Mouse (Mus musculus): ENCODE measurements at regions not wholly inside any gene's neighbourhood (a gene's known extent, or its start where the extent isn't known, plus 50 kb on each side); places are given as distances from the start of the nearest gene placed in this dataset.

- Histone ChIP-seq H3K9me3 (replicated peaks) (no peaks in the 10 kb centered on the region), H3K27ac (peak overlapping the region; percentile 93), H3K4me3 (peak overlapping the region; percentile 58), H3K36me3 (ENCODE audit: poor library complexity, severe bottlenecking) (no peaks in the 10 kb centered on the region), H3K4me1 (peaks cover 34% of the 10 kb centered on the region; the same call in 1 of the 2 replicates), H3K27me3 (no peaks in the 10 kb centered on the region), H3K4me2 (peak overlapping the region; percentile 81), H3K9ac (peak overlapping the region; percentile 84)
- 4% methylated on average over 5 of the region's 5 CpGs for WGBS
- ATAC-seq, result peak; percentile 66
These were observed 557.2 kb downstream of the Nedd1 start for GRCm38 (mm10) chr10:92164991-92165390.

- ATAC-seq, result no peak
These were observed 557.6 kb downstream of the Nedd1 start for GRCm38 (mm10) chr10:92164648-92164960.

GRCm38 (mm10) chr10:92163851-92164647, 558.2 kb downstream of the Nedd1 start:
- WGBS, result 11% methylated on average over 12 of the region's 12 CpGs
- Histone ChIP-seq H3K4me1 (peaks cover 38% of the 10 kb centered on the region; the same call in 1 of the 2 replicates), H3K4me2 (peak overlapping the region; percentile 81), H3K9ac (peak overlapping the region; percentile 84), H3K4me3 (peak overlapping the region; percentile 58), H3K9me3 (replicated peaks) (no peaks in the 10 kb centered on the region), H3K27ac (peak overlapping the region; percentile 93), H3K27me3 (no peaks in the 10 kb centered on the region), H3K36me3 (ENCODE audit: poor library complexity, severe bottlenecking) (no peaks in the 10 kb centered on the region)
- no peak for ATAC-seq

More at GRCm38 (mm10) chr10:92164648-92164960, 557.6 kb downstream of the Nedd1 start:
- H3K36me3 ChIP-seq (ENCODE audit: poor library complexity, severe bottlenecking), result no peaks in the 10 kb centered on the region
- peak overlapping the region; percentile 93 for H3K27ac ChIP-seq
- no peaks in the 10 kb centered on the region for H3K27me3 ChIP-seq
- H3K4me1 ChIP-seq, result peaks cover 37% of the 10 kb centered on the region; the same call in 1 of the 2 replicates
- peak overlapping the region; percentile 58 for H3K4me3 ChIP-seq
- peak overlapping the region; percentile 81 for H3K4me2 ChIP-seq
- peak overlapping the region; percentile 84 for H3K9ac ChIP-seq
- H3K9me3 ChIP-seq (replicated peaks), result no peaks in the 10 kb centered on the region
- 2% methylated on average over 3 of the region's 3 CpGs for WGBS

GRCm38 (mm10) chr10:92163071-92163504, 559.1 kb downstream of the Nedd1 start:
- H3K4me2 ChIP-seq, result peak overlapping the region; percentile 81
- peak overlapping the region; percentile 93 for H3K27ac ChIP-seq
- no peaks in the 10 kb centered on the region for H3K27me3 ChIP-seq
- peak; percentile 33; the same call in 1 of the 2 replicates for ATAC-seq
- 0% methylated on average over 7 of the region's 7 CpGs for WGBS
- peaks cover 38% of the 10 kb centered on the region; the same call in 1 of the 2 replicates for H3K4me1 ChIP-seq
- peak overlapping the region; percentile 58 for H3K4me3 ChIP-seq
- no peaks in the 10 kb centered on the region for H3K9me3 ChIP-seq (replicated peaks)
- no peaks in the 10 kb centered on the region for H3K36me3 ChIP-seq (ENCODE audit: poor library complexity, severe bottlenecking)
- H3K9ac ChIP-seq, result peak overlapping the region; percentile 84

- ATAC-seq, result peak; percentile 57
- peak overlapping the region; percentile 84 for H3K9ac ChIP-seq
- no peaks in the 10 kb centered on the region for H3K36me3 ChIP-seq (ENCODE audit: poor library complexity, severe bottlenecking)
- peak overlapping the region; percentile 93 for H3K27ac ChIP-seq
- H3K27me3 ChIP-seq, result no peaks in the 10 kb centered on the region
- no peaks in the 10 kb centered on the region for H3K9me3 ChIP-seq (replicated peaks)
- H3K4me2 ChIP-seq, result peak overlapping the region; percentile 81
- H3K4me1 ChIP-seq, result peaks cover 38% of the 10 kb centered on the region; the same call in 1 of the 2 replicates
- H3K4me3 ChIP-seq, result peak overlapping the region; percentile 58
- under 1% methylated on average over 29 of the region's 29 CpGs for WGBS
These were observed 559.7 kb downstream of the Nedd1 start for GRCm38 (mm10) chr10:92162473-92163011.

GRCm38 (mm10) chr10:92161501-92161900, 560.7 kb downstream of the Nedd1 start:
- H3K4me3 ChIP-seq, result peak overlapping the region; percentile 39
- H3K27me3 ChIP-seq, result no peaks in the 10 kb centered on the region
- peak overlapping the region; percentile 57 for H3K4me2 ChIP-seq
- peak overlapping the region; percentile 65 for H3K27ac ChIP-seq
- no peak for ATAC-seq
- peak overlapping the region; percentile 61 for H3K9ac ChIP-seq
- H3K4me1 ChIP-seq, result peaks cover 34% of the 10 kb centered on the region; the same call in 1 of the 2 replicates
- H3K9me3 ChIP-seq (replicated peaks), result no peaks in the 10 kb centered on the region
- no peaks in the 10 kb centered on the region for H3K36me3 ChIP-seq (ENCODE audit: poor library complexity, severe bottlenecking)
- WGBS, result 2% methylated on average over 9 of the region's 9 CpGs

GRCm38 (mm10) chr10:92146263-92146662, 576.0 kb downstream of the Nedd1 start:
- H3K4me1 ChIP-seq, result peaks cover 5% of the 10 kb centered on the region
- H3K9ac ChIP-seq, result no peak overlapping the region
- no peaks in the 10 kb centered on the region for H3K27me3 ChIP-seq
- no peaks in the 10 kb centered on the region for H3K36me3 ChIP-seq (ENCODE audit: poor library complexity, severe bottlenecking)
- no peak overlapping the region for H3K27ac ChIP-seq
- no peak overlapping the region for H3K4me3 ChIP-seq
- WGBS, result 90% methylated on average over 3 of the region's 3 CpGs
- H3K9me3 ChIP-seq (replicated peaks), result no peaks in the 10 kb centered on the region
- H3K4me2 ChIP-seq, result no peak overlapping the region
- ATAC-seq, result no peak

GRCm38 (mm10) chr10:92135521-92135920, 586.7 kb downstream of the Nedd1 start:
- Histone ChIP-seq H3K9me3 (replicated peaks) (no peaks in the 10 kb centered on the region), H3K4me1 (no peaks in the 10 kb centered on the region), H3K4me2 (no peak overlapping the region), H3K27ac (no peak overlapping the region), H3K36me3 (ENCODE audit: poor library complexity, severe bottlenecking) (peaks cover 39% of the 10 kb centered on the region), H3K27me3 (no peaks in the 10 kb centered on the region), H3K9ac (no peak overlapping the region), H3K4me3 (no peak overlapping the region)
- no peak for ATAC-seq
- 85% methylated on average over 5 of the region's 5 CpGs for WGBS

GRCm38 (mm10) chr10:92112790-92113189, 609.4 kb downstream of the Nedd1 start:
- Histone ChIP-seq H3K27me3 (no peaks in the 10 kb centered on the region), H3K9ac (no peak overlapping the region), H3K36me3 (ENCODE audit: poor library complexity, severe bottlenecking) (peaks cover 6% of the 10 kb centered on the region), H3K4me1 (peaks cover 11% of the 10 kb centered on the region), H3K9me3 (replicated peaks) (no peaks in the 10 kb centered on the region), H3K4me2 (no peak overlapping the region), H3K27ac (no peak overlapping the region), H3K4me3 (no peak overlapping the region)
- no peak for ATAC-seq
- 14% methylated on average over 2 of the region's 2 CpGs for WGBS

- ATAC-seq, result no peak
- Histone ChIP-seq H3K27me3 (no peaks in the 10 kb centered on the region), H3K27ac (no peak overlapping the region), H3K9me3 (replicated peaks) (no peaks in the 10 kb centered on the region), H3K4me3 (no peak overlapping the region), H3K9ac (no peak overlapping the region), H3K4me1 (peaks cover 15% of the 10 kb centered on the region), H3K4me2 (no peak overlapping the region), H3K36me3 (ENCODE audit: poor library complexity, severe bottlenecking) (peaks cover 10% of the 10 kb centered on the region)
- 87% methylated on average over 6 of the region's 6 CpGs for WGBS
These were observed 615.9 kb downstream of the Nedd1 start for GRCm38 (mm10) chr10:92106331-92106730.

- no peaks in the 10 kb centered on the region for H3K9me3 ChIP-seq (replicated peaks)
- WGBS, result 62% methylated on average over 9 of the region's 9 CpGs
- peaks cover 18% of the 10 kb centered on the region for H3K4me1 ChIP-seq
- no peak overlapping the region for H3K9ac ChIP-seq
- peak overlapping the region; percentile 28; the same call in 1 of the 2 replicates for H3K27ac ChIP-seq
- ATAC-seq, result no peak
- H3K4me3 ChIP-seq, result no peak overlapping the region
- H3K36me3 ChIP-seq (ENCODE audit: poor library complexity, severe bottlenecking), result peaks cover 5% of the 10 kb centered on the region
- no peaks in the 10 kb centered on the region for H3K27me3 ChIP-seq
- H3K4me2 ChIP-seq, result no peak overlapping the region
These were observed 618.3 kb downstream of the Nedd1 start for GRCm38 (mm10) chr10:92103887-92104286.

- Histone ChIP-seq H3K4me2 (no peak overlapping the region), H3K27me3 (no peaks in the 10 kb centered on the region), H3K9me3 (replicated peaks) (no peaks in the 10 kb centered on the region), H3K36me3 (ENCODE audit: poor library complexity, severe bottlenecking) (peaks cover 3% of the 10 kb centered on the region; the same call in 1 of the 2 replicates), H3K27ac (peak overlapping the region; percentile 19; the same call in 1 of the 2 replicates), H3K4me1 (peaks cover 23% of the 10 kb centered on the region), H3K9ac (no peak overlapping the region), H3K4me3 (no peak overlapping the region)
- ATAC-seq, result peak; percentile 38; the same call in 1 of the 2 replicates
- 30% methylated on average over 4 of the region's 4 CpGs for WGBS
These were observed 619.5 kb downstream of the Nedd1 start for GRCm38 (mm10) chr10:92102755-92103154.

Measured in forebrain, embryonic 13.5 days (tissue).